Mouse (Mus musculus) embryonic facial prominence, embryonic 12.5 days (tissue): ENCODE results near the gene Taok2. TPM values are rescaled to one million over a fixed set of nuclear protein-coding genes. Genes with fewer than 3 reads are reported as not detected.
A peak's percentile ranks its signal among the peaks of the same experiment; 100 is the strongest.
"Not testable (repeated sequence)": the region's sequence is repeated elsewhere in the genome, so short reads cannot be mapped to it uniquely, and the experiment has no call there.

Source experiments
- ATAC-seq: fragments of 200-750 bp; cut with Nextera tagmentation; 2 replicates; pipeline ENCODE4 v1.8.0; 2017; ENCODE audit not compliant: insufficient number of reproducible peaks, insufficient read depth, low FRiP score, low TSS enrichment
- H3K27ac ChIP-seq: fragments of 300-500 bp; sonication (generic); 2 replicates; pipeline ENCODE4 v1.5.1; 2016; ENCODE audit warnings: mild to moderate bottlenecking
- H3K27me3 ChIP-seq: fragments of 300-500 bp; sonication (generic); 2 replicates; pipeline ENCODE4 v1.6.1; 2016; ENCODE audit warnings: mild to moderate bottlenecking, moderate library complexity
- H3K36me3 ChIP-seq: fragments of 300-500 bp; sonication (generic); 2 replicates; pipeline ENCODE4 v1.6.1; 2016; ENCODE audit warnings: mild to moderate bottlenecking
- H3K4me1 ChIP-seq: fragments of 300-500 bp; sonication (generic); 2 replicates; pipeline ENCODE4 v1.6.1; 2016
- H3K4me2 ChIP-seq: fragments of 300-500 bp; sonication (generic); replicated peaks from 2 replicates; pipeline ENCODE4 v1.6.1; 2016; ENCODE audit warnings: mild to moderate bottlenecking, moderate library complexity
- H3K4me3 ChIP-seq: fragments of 300-500 bp; sonication (generic); 2 replicates; pipeline ENCODE4 v1.5.1; 2016; ENCODE audit warnings: mild to moderate bottlenecking
- H3K9ac ChIP-seq: fragments of 300-500 bp; sonication (generic); 2 replicates; pipeline ENCODE4 v1.6.1; 2016; ENCODE audit warnings: mild to moderate bottlenecking, moderate library complexity
- H3K9me3 ChIP-seq: fragments of 300-500 bp; sonication (generic); 2 replicates; pipeline ENCODE4 v1.6.1; 2016; ENCODE audit warnings: mild to moderate bottlenecking, moderate library complexity
- WGBS: fragments of 180-500 bp; shearing (Covaris S2); methylation state at CpG from one replicate; pipeline ENCODE4 v1.1.7; 2016; 5-methylcytosine and 5-hydroxymethylcytosine counted together
- polyA plus RNA-seq: library from polyadenylated mRNA; unstranded; fragments of >200 nt; fragmentation: Nextera tagmentation; extraction: Ambion mirVana; gene quantifications from 2 replicates; pipeline ENCODE4 v1.2.1, GENCODE M21; 2016

Gene Taok2
- polyA plus RNA-seq, 1 experiment from 2014 or later, result 57.7 TPM

DNA sequence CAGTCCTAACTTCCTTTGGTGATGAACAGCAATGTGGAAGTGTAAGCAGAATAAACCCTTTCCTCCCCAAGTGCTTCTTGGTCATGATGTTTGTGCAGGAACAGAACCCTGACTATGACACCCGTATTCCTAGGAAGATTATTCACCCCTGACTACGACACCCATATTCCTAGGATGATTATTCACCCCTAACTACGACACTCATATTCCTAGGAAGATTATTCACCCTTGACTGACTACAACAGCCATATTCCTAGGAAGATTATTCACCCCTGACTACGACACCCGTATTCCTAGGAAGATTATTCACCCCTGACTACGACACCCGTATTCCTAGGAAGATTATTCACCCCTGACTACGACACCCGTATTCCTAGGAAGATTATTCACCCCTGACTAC lies 15.3 kb upstream of the Taok2 start:
- H3K4me1 ChIP-seq, H3K27ac ChIP-seq, H3K4me2 ChIP-seq, H3K9me3 ChIP-seq, ATAC-seq, H3K36me3 ChIP-seq, H3K9ac ChIP-seq, H3K4me3 ChIP-seq, H3K27me3 ChIP-seq: not testable (repeated sequence)
- WGBS, result 94% methylated on average over 8 of the region's 9 CpGs

DNA sequence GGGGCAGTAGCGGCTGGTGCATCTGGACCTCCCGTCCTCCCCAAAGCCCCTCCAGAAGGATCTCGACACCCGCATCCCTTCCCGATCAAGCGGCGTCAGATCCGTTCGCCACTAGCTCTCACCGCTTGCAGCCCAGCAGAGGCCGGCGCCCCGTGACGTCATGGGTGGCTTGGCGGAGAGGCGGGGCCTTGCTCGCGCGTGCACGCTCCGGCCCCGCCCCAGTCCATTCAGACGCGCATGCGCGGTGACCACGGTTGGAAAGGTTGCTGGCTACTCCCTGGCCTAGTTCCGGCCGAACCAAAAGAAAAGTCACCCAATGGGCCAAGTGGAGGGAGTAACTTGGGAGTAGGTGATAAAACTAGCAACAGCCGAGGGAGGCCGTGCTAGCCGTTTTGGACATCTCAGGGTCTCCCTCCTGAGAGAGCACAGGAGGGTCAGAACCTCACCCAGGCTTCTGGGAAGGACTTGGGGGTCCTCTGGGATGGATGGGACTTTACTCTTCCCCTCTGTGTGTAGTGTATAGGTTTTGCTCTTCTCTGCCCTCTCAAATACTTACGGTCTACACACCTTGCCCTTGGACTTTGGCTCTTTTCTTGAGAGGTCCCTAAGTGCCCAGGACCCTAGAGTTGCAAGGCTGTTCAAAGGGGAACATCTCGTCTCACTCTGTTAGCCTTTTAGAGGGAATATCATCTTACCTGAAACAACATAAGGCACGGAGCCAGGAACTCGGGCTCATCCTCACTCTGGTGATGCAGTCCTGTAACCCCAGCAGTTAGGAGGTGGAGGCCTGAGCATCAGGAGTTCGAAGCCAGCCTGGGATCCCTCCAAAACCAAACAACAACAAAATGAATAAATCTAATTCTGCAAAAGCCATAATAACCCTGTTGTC lies 13.8 kb upstream of the Taok2 start:
- peak; percentile 92 for ATAC-seq
- 13% methylated on average over 37 of the region's 37 CpGs for WGBS

DNA sequence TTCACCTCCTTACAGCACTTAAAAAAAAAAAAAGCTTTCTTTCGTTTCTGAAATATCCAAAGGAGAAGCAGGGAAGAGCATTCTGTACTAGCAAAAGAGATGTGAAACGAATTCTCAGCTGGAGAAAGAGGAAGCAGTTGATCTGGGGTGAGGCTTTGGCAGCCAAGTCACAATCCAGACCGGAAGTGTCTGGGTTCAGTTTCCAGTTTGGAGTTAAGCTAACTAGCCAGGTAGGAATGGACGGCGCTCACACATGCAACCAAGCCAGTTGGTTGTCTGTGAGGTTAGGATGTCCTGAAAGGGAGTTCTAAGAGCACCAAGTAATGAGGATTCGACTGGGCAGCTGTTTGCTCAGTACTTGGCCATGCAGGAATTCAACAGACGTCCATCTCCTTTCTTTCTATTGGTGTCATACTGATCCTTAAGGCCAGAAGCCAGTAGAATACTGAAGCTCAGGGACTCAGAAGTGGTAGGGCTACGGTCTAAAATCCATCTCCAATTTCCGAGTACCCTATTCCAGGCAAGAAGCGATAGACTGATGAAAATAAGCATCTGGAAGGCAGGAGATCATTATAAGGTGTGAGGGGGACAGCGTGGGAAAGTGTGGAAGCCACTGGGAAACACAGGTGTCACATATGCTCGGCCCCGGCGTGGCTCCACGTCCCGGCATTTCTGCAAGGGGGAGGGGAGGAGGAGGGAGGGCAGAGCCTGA lies 13.0 kb upstream of the Taok2 start:
- H3K9me3 ChIP-seq, result no peaks in the 10 kb centered on the region
- peak overlapping the region; percentile 69 for H3K9ac ChIP-seq
- H3K27me3 ChIP-seq, result no peaks in the 10 kb centered on the region
- ATAC-seq, result no peak
- H3K4me3 ChIP-seq, result peak overlapping the region; percentile 59
- H3K4me1 ChIP-seq, result peaks cover 6% of the 10 kb centered on the region
- WGBS, result 23% methylated on average over 16 of the region's 16 CpGs
- no peaks in the 10 kb centered on the region for H3K36me3 ChIP-seq
- H3K27ac ChIP-seq, result peak overlapping the region; percentile 61; the same call in 1 of the 2 replicates
- peak overlapping the region; percentile 77 for H3K4me2 ChIP-seq

More for the DNA sequence above, 13.8 kb upstream of the Taok2 start:
- Histone ChIP-seq H3K27me3 (no peaks in the 10 kb centered on the region), H3K36me3 (no peaks in the 10 kb centered on the region), H3K4me3 (peak overlapping the region; percentile 59), H3K9ac (peak overlapping the region; percentile 69), H3K4me1 (peaks cover 6% of the 10 kb centered on the region), H3K4me2 (peak overlapping the region; percentile 77), H3K9me3 (no peaks in the 10 kb centered on the region), H3K27ac (peak overlapping the region; percentile 61; the same call in 1 of the 2 replicates)

DNA sequence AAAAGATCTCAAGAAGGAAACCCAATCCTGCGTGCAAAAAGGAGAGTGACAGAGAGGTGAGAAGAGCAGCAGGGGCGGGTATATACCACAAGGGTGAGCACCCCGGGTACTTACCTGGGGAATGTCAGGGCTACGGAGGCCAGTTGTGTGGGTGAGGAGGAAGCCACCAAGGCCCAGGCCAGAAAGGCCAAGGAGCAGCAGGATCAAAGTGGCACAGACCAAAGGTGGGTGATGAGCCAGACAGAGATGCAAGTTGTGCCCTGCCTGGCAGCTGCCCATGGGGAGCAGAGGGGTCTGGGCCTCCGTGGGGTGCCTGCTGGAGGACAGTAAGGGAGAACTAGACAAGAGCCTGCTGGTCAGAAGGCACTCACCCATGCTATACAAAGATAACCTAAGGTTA lies 12.4 kb upstream of the Taok2 start:
- no peaks in the 10 kb centered on the region for H3K9me3 ChIP-seq
- H3K4me1 ChIP-seq, result peaks cover 6% of the 10 kb centered on the region
- no peak overlapping the region for H3K27ac ChIP-seq
- ATAC-seq, result no peak
- H3K36me3 ChIP-seq, result no peaks in the 10 kb centered on the region
- H3K9ac ChIP-seq, result no peak overlapping the region
- no peak overlapping the region for H3K4me2 ChIP-seq
- no peaks in the 10 kb centered on the region for H3K27me3 ChIP-seq
- 87% methylated on average over 5 of the region's 5 CpGs for WGBS
- H3K4me3 ChIP-seq, result no peak overlapping the region

DNA sequence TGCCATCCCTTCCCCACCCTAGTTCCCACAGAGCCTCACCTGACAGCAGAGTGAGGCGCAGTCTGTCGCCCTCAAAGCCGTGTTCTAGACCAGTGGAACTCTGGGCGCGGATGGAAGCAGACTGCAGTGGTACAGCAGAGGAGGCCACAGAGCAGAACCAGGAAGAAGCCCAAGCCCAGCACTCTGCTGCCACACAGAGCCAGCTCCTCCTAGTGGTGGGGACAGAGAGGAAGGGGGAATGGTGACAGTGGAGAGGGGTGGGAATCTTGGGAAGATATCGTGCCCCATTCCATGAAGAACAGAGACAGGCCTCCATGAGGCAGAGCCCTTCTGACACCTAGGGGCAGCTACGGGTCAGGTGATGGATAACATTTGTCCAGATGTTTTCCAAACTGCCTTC lies 4.3 kb upstream of the Taok2 start:
- H3K4me3 ChIP-seq, result no peak overlapping the region
- no peaks in the 10 kb centered on the region for H3K4me1 ChIP-seq
- no peak overlapping the region for H3K4me2 ChIP-seq
- H3K9me3 ChIP-seq, result no peaks in the 10 kb centered on the region
- 47% methylated on average over 7 of the region's 7 CpGs for WGBS
- no peak overlapping the region for H3K27ac ChIP-seq
- no peak for ATAC-seq
- H3K36me3 ChIP-seq, result no peaks in the 10 kb centered on the region; the same call in 1 of the 2 replicates
- no peak overlapping the region for H3K9ac ChIP-seq
- H3K27me3 ChIP-seq, result no peaks in the 10 kb centered on the region

DNA sequence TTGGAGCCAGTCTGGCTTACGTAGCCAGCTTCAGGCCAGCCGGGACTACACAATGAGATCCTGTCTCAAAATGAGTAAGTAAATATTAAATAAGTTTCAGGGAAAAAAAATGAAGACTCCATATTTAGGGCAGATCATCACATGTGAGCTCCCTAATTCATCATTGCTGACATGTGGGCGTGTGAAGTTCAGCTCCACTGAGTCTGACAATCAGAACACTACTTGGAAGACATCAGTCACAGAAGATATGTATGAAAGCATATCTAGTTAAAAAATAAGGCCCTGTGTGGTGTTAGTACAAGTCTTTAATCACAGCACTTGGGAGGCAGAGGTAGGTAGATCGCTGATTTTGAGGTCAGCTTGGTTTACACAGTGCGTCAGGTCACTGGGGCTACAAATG lies 2.8 kb upstream of the Taok2 start:
- WGBS, result 86% methylated on average over 5 of the region's 5 CpGs
- Histone ChIP-seq H3K4me1 (peaks cover 10% of the 10 kb centered on the region), H3K36me3 (no peaks in the 10 kb centered on the region; the same call in 1 of the 2 replicates), H3K9me3 (no peaks in the 10 kb centered on the region), H3K4me3 (no peak overlapping the region), H3K9ac (no peak overlapping the region), H3K27ac (no peak overlapping the region), H3K4me2 (no peak overlapping the region), H3K27me3 (no peaks in the 10 kb centered on the region)
- ATAC-seq, result no peak

DNA sequence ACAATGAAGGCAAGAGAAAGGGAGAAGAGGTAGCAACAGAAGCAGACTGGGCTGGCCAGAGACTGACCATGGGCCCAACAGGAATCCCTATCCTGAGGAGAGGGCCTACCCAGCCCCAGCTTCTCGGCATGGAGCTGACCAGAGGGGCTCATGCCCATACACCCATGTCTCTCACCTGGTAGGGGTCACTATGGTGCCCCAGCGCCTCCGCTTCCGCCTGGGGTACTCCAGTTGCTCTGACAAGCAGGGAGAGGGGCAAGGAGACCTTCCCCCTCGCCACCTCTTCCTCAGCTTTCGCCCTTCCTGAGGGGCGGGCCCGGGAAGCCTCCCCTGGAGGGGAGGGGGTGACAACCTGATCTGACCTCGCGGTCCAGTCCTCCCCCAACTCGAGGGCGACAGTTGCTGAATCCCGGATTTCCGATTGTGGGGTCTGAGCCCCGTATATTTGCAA lies 747 bp downstream of the Taok2 start:
- under 1% methylated on average over 15 of the region's 15 CpGs for WGBS
- Histone ChIP-seq H3K27ac (peak overlapping the region; percentile 93), H3K36me3 (peaks cover 18% of the 10 kb centered on the region), H3K4me1 (peaks cover 23% of the 10 kb centered on the region), H3K9ac (peak overlapping the region; percentile 78), H3K4me3 (peak overlapping the region; percentile 63), H3K9me3 (no peaks in the 10 kb centered on the region), H3K27me3 (no peaks in the 10 kb centered on the region), H3K4me2 (peak overlapping the region; percentile 84)
- no peak for ATAC-seq

DNA sequence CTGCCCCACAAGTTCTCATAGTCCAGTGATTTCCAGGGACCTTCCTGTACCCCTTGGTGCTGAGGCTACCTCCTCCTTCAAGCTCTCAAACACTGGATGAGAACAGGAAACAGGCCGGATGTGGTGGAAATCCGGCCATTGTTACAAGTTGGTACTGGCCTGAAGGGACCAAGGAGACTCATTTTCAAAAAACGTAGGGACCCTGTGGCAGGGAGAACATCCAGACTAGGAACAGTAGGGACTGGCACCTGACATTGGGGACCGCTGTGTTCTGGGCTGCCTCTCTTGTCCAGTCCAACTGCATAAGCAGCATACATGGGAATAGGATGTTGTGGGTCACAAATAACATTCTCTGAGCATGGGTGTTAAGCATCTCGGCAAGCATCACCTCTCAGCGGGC lies 3.5 kb downstream of the Taok2 start:
- no peak overlapping the region for H3K4me3 ChIP-seq
- H3K27me3 ChIP-seq, result no peaks in the 10 kb centered on the region
- H3K36me3 ChIP-seq, result peaks cover 45% of the 10 kb centered on the region
- no peaks in the 10 kb centered on the region for H3K9me3 ChIP-seq
- 81% methylated on average over 6 of the region's 6 CpGs for WGBS
- peaks cover 23% of the 10 kb centered on the region for H3K4me1 ChIP-seq
- H3K4me2 ChIP-seq, result no peak overlapping the region; the same call in 1 of the 2 replicates
- H3K9ac ChIP-seq, result no peak overlapping the region
- H3K27ac ChIP-seq, result no peak overlapping the region
- no peak for ATAC-seq

DNA sequence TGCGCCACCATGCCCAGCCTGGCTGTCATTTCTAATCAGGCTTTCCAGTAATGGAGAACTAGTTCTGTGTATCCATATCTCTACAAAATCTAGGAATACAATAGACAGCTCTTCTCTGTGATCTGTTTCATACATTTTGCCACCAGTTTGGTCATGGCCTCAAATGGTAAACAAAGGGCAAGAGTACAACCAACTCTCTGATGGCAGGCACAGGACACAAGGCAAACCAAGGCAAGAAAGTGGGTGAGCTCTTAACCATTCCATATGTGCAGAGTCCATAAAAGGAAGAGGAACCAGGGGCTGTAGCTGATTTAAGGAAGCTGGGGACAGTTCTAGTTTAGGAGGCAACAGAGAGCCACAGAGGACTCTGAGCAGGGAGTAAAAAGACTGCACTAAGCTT lies 7.3 kb downstream of the Taok2 start:
- H3K4me2 ChIP-seq, result no peak overlapping the region
- H3K27me3 ChIP-seq, result no peaks in the 10 kb centered on the region
- no peak overlapping the region for H3K27ac ChIP-seq
- H3K9me3 ChIP-seq, result no peaks in the 10 kb centered on the region
- ATAC-seq, result no peak
- no peak overlapping the region for H3K9ac ChIP-seq
- H3K4me1 ChIP-seq, result peaks cover 13% of the 10 kb centered on the region
- no peak overlapping the region for H3K4me3 ChIP-seq
- H3K36me3 ChIP-seq, result peaks cover 83% of the 10 kb centered on the region
- WGBS, result 94% methylated on average over 1 of the region's 1 CpGs

DNA sequence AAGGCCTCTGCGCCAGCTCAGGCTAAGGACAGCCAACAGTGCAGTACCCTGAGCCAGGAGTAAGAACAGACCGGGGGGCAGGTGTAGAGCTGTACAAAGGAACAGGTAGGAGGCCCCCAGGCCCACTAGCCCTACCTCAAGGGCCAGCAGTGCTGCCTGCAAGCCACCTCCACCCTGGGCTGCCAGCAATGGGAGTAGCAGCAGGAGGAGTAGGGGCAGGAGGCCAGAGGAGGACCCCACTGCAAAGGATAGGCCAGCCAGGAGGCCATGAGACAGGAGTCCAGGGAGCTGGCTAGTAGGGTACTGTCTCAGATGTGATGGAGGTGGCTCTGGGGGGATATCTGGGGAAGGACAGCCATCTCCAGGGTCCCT lies 14.0 kb downstream of the Taok2 start:
- Histone ChIP-seq H3K4me1 (no peaks in the 10 kb centered on the region), H3K36me3 (peaks cover 98% of the 10 kb centered on the region), H3K4me2 (no peak overlapping the region), H3K27me3 (no peaks in the 10 kb centered on the region), H3K9me3 (no peaks in the 10 kb centered on the region), H3K9ac (no peak overlapping the region), H3K27ac (no peak overlapping the region), H3K4me3 (no peak overlapping the region)
- 93% methylated on average over 2 of the region's 2 CpGs for WGBS
- no peak for ATAC-seq

DNA sequence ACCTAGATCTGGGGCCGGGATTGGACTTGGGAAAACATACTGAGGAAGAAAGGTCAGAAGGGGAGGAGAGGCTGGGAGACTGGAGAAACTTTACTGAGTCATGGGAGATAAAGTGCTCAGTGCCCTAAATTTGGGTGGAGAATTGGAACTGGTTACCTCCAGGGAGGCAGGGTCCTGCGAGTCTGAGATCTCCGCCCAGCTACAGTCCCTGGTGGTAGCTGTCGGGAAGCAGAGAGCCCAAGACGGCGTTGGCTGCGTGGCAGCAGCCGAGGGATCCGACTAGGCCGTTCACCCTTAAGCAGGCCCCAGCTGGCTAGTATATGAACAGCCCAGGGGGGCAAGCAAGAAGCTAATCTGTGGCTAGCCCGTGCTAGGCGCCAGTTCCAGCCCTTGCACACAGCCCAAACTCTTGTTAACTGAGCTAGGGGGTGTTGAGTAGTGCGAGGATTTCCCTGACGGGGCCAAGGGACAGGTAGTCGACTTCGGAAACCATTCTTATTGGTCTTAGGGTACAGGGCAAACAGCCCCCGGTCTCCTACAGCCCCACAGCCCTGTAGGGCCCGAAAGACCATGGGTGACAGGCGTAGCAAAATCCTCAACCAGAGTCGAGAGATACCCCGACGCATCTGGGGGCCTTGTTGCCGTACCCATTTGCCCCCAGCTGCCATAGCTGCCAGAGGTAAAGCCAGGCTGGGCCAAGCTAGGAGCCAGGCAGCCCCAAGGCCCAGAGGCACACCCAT lies 14.6 kb downstream of the Taok2 start:
- Histone ChIP-seq H3K4me3 (no peak overlapping the region), H3K36me3 (peaks cover 98% of the 10 kb centered on the region), H3K9ac (no peak overlapping the region), H3K27ac (no peak overlapping the region), H3K4me1 (no peaks in the 10 kb centered on the region), H3K27me3 (no peaks in the 10 kb centered on the region), H3K9me3 (no peaks in the 10 kb centered on the region), H3K4me2 (no peak overlapping the region)
- WGBS, result 91% methylated on average over 23 of the region's 23 CpGs
- no peak for ATAC-seq
